Mouse (Mus musculus): ENCODE measurements around the gene Lrrfip1.

The Lrrfip1 gene

DNA sequence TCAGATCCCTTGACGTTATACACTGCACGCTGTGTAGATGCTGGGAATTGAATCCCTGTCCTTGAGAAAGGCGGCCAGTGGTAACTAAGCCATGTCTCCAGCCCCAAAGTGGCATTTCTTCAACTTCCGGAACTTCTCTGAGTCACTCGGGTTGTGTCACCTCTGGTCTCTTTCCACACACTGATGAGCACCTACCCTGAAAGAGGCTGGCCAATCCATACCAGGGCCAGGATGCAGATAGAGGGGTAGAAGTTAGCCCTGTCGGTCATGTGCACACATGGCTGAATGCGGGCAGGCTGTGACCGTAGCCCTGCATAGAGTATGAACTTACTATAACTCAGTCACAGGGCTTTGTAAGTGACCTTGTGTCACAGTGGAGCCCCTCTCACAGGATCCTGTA is 57.9 kb downstream of the Lrrfip1 start:
- DNase-seq (ENCODE audit: low spot score in 2 of 2) = peak; percentile 75 to 83

DNA sequence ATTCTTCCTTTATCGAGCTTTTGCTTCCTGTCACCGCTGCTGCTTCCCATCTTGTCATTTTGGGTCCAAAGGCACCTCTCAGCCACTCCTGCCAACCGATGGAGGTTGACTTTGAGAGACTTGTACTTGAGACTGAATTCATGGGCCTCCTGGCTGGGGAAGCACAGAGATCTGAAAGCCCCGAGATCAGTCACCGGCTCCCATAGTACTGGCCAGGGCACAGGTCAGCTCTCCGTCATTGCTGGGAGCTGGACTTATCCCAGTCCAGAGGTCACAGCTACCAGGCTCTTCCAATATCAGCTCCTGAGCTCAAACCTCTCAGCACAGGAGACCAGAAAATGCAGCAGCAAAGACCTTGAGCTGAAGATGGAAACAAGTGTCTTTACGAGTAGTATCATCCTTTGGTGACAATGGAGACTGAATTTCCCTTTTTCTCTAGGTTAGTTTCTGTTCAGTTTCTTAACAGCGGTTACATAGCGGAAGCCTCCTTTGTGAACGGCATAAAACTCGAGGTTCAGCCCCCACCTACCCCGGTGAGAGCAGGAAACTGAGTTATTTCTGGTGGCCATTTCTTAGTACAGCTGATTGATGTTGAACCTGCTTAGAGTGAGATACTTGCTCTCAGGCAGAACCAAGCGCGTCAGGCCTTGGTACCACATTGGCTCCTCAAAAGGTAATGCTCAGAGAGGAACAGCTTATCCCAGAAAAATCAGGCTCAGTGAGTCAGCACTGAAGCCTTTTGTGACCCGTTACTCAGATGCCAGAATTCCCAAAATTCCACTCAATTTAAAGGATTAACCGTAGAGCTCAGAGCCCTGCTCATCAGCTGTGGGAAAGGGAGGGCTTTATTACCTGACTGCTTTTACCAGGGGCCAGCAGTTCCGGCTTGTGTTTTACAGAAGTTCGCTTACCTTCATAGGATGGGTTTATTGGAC is 59.0 kb downstream of the Lrrfip1 start:
- DNase-seq (ENCODE audit: low spot score in 2 of 2) = peak; percentile 78 to 80

DNA sequence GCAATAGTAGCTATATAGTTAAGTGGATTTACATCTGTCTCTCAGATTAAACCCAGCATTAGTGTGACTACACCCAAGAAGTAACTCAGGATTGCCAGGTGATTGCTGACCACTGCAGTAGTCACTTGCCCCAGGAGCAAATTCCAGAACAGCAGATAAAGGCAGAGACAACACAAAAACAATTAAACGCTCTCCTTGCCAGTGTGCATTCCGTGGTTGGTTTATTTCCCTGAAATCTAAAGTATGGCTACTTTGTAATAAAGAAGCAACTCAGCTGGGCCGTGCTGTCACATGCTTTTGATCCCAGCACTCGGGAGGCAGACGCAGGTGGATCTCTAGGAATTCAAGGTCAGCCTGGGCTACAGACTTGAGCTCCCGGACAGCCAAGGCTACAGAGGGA is 59.7 kb downstream of the Lrrfip1 start:
- no peak for DNase-seq (ENCODE audit: low spot score in 2 of 2)

DNA sequence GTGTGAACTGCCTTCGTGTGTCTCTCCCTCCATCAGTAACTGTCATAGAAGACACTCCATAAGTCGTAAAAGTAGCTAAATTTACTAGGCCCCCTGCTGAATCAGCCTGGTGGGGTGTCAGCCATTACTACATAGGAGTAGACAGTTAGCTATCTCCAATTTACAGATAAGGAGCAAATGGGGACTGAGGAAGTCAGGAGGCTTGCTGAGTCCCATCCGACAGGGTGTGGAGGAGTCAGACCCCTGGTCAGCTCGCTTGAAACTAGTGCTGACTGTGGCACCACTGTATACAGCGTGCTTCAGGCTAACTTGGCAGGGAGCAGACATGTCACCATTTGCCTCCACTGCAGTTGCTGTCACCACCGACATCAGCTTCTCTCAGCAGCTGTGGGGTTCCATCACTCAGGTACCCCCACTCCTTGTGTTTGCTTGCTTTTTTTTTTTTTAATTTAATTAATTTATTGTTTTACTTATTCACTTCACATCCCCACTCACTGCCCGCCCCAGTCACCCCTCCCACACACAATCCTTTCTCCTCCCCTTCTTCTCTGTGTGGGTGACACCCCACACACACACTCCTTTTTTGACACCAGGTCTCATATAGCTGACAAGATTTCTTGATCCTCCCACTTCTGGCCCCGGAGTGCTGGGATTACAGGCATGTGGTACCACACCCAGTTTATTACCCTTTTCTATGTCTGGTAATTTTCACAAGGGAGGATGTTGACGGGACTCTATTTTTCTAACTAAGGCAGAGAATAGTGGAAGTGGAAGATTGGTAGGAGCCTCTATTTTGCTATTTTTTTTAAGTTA is 61.5 kb downstream of the Lrrfip1 start:
- no peak for DNase-seq (ENCODE audit: low spot score in 2 of 2)

DNA sequence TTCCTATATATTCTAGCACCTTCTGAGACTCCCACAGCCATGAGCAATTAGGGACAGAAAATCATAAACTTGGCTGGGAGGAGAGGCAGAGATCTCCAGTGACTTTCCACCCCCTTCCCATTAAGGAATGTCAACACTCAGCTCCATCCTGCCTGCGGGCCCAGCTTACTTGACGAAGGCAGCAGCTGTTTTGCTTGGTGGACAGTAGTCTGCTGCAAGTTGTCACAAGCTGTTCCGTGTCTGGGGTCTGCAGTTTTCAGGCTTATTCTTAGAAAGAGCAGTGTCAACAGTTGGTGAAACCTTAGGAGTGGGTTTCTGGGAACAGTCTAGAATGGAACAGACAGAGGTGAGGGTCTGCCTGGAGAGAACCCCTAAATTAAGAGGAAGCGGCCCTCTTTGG is 62.6 kb downstream of the Lrrfip1 start:
- DNase-seq (ENCODE audit: low spot score in 2 of 2) = no peak

DNA sequence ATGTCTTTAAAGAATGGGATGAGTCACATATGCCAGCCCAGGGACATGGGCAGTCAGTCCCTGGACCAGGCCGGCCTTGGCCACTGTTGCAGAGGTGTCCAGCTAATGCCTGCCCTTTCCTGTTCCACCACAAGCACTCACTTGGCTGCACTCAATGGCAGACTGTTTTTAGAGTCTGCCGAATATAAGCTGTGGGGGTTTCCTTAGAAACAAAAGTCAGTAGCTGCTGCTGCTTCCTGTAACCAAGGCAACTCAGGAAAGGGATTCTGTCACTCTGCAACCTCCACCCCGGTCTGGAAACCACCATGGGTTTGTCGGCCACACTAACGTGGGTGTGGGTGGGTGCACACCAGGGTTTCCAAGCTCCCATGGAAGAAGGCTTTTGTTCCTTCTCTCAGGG is 63.8 kb downstream of the Lrrfip1 start:
- peak; percentile 81 to 88 for DNase-seq (ENCODE audit: low spot score in 2 of 2)

DNA sequence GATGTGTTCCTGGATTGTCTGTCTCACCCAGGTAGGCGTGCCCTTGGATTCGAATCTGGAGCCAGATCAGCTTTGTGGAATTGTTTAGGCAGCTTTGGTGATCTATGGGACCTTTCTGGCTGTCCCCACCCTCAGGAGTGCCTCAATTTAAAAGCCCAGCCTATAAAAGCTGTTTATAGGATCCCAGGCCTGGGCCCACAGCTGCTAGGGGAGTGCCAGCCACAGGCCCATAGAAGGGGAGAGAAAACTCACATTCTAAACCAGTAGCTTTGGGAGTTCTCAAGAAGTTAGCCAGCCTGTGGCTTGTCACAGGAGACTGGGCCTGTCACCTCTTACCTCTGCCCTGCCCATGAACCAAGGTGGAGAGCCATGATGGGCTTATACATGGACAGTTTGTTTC is 65.5 kb downstream of the Lrrfip1 start:
- peak in 1 of 2 experiments; percentile 38 for DNase-seq (ENCODE audit: low spot score in 2 of 2)

DNA sequence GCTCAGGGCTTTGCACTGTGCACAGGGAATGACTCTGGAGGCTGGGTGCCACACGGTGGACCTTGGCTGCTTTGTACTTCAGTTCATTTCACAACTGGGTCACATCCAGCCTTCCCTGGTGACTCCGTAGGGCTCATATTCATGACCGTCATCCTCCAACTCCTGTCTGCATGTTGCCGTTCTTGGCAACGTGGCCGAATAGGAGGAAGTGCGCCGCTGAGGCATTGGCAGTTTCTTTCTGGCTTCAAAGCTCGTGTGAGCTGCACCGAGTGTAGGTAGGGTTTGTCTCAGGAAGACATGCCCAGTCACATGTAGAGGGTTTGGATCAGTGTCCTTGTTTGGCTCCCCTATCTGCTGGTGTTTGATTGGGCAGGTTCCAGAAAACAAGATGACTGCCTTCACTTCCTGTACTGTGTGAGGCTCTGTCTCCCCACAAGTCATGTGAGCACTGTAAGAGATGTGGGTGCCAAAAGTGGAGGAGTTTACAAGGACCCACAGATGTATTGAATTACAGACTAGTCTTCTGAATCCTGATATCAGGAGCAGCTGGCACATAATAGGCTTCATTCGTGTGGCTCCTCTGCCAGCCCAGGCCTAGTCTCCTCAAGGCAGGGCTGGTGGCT is 66.5 kb downstream of the Lrrfip1 start:
- DNase-seq (ENCODE audit: low spot score in 2 of 2) = peak; percentile 67 to 69

DNA sequence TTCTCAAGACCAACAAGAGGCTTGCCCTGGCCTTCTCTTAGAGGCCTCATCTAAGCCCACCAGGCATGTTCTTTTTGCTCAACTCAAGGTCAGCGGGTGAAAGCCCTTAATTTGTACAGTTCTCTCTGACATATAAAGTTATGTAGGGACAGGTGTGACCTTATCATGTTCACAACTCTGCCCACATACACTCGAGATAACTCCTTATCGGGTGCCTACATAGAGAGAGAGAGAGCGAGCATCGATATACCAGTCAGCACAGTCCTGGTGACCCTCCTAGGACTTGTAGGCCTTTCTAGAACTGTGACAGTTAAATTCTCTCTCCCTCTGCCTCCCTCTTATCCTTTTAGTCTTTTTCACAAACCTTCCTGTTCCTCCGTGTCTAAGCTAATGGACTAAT is 67.5 kb downstream of the Lrrfip1 start:
- no peak for DNase-seq (ENCODE audit: low spot score in 2 of 2)

DNA sequence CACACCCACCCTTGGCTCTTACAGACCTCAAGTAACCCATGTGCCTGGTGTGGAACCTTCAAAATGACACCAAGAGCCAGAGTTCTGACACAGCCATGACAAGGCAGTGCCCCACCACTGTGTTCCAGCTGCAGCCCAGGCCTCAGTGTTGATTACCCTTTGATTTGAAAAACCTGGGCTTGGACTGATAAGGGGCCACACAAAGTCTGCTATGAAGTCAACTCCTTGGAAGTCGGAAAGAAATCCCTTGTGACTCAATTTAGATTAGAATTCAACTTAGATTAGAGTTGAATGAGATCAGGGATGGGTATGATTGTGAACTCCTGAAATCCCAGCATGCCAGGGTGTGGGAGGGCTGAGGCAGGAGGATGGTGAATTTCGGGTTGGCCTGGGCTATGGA is 68.1 kb downstream of the Lrrfip1 start:
- DNase-seq (ENCODE audit: low spot score in 2 of 2) = no peak

DNA sequence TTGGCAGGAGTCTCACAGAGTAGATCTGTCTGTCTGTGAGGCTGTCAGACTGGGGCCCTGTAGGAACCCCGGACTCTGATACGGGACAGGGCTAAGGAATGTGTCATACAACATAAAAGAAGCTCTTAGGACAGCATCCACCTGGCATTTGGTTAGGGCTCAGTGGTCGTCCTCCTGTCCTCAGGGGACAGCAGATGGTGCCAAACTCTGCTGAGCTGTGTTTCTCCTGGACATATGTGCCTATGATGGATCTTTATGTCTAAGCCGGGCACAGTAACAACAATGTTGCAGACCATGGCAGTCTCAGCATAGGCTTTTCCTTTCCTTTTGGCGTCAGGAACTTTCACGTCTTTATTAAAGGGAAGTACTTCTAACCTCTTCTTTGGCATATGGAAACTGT is 69.2 kb downstream of the Lrrfip1 start:
- no peak for DNase-seq (ENCODE audit: low spot score in 2 of 2)

DNA sequence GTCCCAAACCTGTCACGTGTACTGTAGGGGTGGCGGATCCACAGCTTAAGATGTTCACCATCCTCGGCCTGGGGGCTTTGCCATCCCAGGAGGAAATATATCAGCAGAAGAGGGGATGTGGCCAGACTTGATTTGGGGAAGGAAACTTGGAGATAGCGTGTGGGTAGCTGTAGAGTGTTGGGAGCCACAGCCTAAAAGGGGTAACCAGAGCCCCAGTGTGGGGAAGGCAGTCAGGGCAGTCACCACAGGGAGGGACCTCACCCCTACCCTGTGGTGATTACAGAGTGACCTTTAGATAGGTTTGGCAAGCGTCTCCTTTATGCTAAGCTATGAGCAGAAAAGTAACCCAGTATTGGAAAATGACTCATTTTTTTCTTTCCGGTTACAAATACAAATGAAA is 71.0 kb downstream of the Lrrfip1 start:
- DNase-seq (ENCODE audit: low spot score in 2 of 2) = no peak

DNA sequence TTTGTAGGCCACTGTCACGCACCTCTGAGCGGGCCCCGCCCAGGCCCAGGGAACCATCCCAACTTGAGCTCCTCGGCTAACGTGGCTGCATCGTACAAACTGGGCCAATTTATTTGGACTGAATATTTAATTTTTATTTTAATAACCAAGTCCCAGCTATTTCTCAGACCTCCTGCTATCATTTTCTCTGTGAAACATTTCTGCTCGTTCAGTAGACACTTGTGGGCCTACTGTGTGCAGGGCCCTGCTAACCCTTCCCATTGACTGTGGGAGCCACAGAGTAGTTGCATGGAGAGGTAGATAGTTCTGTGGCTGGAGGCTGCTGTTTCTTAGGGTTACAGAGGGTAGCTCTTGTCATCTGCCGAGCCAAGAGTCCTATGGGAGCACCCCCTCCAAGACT is 72.0 kb downstream of the Lrrfip1 start:
- DNase-seq (ENCODE audit: low spot score in 2 of 2) = no peak

DNA sequence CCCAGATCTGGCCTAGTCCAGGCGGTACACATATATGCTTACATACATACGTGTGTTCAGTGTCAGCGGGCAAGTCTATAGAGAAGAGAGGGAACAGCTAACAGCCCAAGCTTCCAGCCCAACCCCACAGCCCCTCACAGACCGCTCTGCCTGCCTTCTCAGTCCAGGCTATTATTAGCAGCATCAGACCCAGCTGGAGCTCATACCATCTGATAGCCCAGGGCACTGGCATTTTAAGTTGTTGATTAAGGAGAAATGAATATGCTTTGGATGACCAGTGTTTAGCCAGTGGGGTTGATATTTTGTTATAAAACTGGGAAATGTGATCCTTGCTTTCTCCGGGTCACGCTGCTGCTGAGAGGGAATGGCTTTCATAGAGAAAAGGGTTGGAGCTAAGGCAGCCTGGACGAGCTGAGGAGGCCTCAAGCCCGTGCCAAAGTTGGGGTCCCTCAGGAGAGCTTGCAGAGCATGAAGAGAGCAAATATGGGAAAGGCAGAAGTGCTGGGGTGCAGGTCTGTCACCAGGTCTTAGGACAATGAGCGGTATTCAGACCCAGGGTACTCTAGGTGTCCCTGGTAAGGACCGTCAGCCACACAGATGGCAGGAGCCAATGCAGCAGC is 73.2 kb downstream of the Lrrfip1 start:
- DNase-seq (ENCODE audit: low spot score in 2 of 2) = no peak

DNA sequence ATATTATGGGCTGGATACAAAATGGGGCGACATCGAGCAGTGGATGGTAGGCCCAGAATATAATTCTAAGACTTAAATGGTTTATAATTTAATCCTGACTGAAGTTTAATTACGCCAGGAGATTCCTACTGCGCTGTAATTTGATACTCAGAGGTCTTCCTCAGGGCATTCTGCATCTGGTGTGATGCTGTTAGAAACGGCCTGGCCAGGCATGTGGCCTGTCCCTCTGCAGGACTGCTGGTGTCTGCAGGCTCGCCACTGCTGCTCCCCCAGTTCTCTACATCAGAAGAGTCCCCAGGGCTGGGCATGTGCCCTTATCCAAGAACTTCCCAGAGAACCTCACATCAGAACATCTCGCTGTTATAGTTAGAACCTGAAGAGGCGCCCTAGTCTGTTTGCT is 78.4 kb downstream of the Lrrfip1 start:
- DNase-seq (ENCODE audit: low spot score in 2 of 2) = no peak

DNA sequence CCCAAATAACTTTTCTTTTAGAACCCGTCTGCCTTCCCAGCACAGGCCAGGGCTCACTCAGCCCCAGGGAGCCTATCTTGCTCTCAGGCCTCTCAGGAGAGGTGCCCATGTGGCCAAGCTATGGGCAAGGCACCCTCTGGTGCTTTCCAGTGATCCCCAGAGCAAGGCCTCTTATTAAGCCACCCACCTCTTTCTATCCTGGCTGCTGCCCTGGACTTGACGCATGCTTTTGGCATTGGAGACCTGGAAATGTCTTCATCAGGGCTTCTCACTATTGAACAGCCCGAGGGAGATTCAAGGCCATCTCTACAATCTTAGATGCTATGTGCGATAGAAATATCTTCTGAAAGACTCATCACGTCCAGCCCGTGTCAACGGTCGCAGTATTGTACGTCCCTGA is 78.9 kb downstream of the Lrrfip1 start:
- DNase-seq (ENCODE audit: low spot score in 2 of 2) = no peak

DNA sequence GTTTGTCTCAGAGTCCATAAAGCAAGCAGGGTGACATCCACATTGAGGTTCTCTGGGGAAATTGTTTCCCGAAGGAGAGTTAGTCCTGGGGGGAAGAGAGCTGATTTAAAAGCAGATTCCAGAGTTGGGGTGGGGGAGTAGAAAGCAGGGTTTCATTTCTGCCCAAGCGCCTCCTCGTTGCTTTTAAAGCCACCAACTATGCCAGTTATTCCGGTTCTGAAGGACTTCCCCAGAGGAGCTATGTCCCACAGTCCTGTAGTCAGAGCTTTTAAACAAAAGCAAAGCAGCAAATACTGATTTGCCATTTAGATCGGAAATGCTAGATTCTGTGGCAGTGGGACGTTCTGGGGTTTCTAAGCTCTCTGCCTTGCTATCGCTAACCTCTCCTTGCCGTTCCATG is 79.4 kb downstream of the Lrrfip1 start:
- DNase-seq (ENCODE audit: low spot score in 2 of 2) = no peak

DNA sequence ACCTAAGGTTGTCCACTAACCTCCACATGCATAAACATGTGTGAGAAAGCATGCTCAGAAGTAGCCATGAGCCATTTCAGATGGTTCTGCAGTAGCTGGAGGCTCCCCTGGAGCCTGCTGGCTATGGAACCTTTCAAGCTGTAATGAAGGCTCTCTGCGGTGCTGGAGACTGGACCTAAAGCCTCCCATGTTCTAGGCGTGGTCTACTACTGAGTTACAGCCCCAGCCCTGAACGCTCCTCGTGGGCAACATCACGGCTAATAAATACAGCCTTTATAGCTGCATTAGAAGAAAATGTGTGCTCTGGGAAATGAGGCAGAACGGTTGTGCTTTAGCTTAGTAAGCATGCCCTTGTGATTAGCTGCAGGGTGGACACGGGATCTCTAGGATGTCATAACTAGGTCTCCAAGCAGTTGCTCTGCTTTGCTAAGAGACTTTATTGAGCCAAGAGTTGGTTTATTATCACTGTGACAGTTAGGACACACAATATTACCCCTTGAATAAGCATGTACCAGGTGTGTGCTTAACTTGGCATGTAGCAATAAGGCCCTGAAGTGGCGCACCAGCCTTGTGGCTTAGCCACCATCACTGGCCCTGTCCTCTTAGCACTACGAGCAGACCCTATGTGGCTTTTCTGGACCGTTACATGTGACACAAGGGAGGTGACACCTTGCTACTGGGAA is 81.3 kb downstream of the Lrrfip1 start:
- DNase-seq (ENCODE audit: low spot score in 2 of 2) = no peak

DNA sequence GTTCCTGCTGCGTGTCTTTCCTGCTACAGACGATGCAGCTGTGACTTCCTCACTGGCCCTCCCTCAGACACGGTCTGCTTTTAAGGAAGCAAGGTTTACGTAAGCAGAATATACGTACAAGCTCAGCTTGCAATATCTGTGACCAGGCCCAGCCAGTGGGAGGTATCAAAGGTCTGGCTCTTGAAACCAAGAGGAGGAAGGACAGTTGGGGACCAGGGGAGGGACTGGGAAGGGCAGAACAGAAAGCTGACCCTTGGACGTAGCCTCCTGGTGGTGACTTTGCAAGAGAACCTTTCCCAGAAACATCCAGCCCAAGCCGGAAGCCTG is 81.8 kb downstream of the Lrrfip1 start:
- peak; percentile 76 to 85 for DNase-seq (ENCODE audit: low spot score in 2 of 2)

DNA sequence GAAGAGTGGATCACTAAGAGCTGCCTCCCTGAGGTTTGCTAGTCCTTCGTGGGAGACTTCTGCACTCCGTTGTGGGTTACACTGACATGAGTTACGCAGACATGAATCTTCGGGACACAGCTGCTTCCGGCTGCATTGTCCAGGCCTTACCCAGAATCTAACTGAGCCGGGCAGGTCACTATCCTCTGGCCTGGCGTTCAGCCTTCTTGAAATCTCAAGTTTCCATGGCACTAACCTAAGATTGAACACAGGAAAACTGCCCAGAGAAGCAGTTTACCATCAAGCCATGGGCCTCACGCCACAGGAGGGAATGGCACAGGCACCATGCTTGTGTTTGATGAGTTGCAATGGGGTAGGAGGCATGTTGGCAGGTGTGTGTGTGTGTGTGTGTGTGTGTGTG is 85.8 kb downstream of the Lrrfip1 start:
- DNase-seq (ENCODE audit: low spot score in 2 of 2) = no peak

DNA sequence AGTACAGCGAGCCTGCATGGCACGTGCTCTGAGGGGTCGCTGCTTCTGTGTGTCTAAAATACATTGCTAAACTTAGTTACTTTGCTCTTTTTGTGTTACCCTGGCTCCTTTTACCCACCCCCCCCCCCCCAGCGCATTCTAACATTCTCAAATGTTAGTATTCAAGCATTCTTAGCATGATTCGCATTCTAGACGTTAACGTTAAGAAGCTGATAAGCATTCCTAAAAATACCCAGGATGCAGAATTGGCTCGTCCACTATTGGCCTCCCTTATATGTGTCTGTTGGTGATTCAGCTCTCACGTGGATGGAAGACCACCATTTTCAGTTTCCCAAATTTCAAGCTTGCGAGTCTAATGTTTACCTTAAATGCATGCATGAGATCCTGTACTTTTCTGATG is 86.5 kb downstream of the Lrrfip1 start:
- no peak for DNase-seq (ENCODE audit: low spot score in 2 of 2)

DNA sequence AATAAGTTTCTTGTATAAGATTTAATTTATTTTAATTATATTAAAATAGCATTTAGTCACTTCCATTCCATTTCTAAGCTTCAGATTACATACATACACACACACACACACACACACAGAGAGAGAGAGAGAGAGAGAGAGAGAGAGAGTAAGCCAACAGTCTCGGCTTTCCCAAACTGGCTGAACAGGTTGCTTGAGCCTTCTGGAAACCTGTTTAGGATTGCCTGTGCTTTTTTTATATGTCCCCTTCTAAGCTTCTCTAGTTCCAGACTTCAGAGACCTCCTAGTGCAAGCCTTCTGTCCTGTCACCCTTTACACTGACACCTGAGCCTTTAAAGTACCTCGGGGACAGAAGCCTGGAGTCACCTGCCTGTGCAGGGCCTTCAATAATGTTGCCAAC is 87.1 kb downstream of the Lrrfip1 start:
- no peak for DNase-seq (ENCODE audit: low spot score in 2 of 2)

All from natural killer cell, adult 2 months (primary cell).